Mouse (Mus musculus): ENCODE data around the gene Htr3b.

- no peak for TF ChIP-seq CTCF (IDR thresholded peaks at IDR 0.05; ENCODE audit: control insufficient read depth, insufficient read depth, insufficient replicate concordance, low read depth, low read length)
- no peak for TF ChIP-seq POLR2A (IDR thresholded peaks at IDR 0.05; ENCODE audit: control insufficient read depth, low read depth, low read length)
These were observed 19.6 kb upstream of the Htr3b start for GRCm38 (mm10) chr9:48984320-48984844.
